Mouse (Mus musculus) frontal cortex, postnatal 25 days (tissue): ENCODE measurements at regions not wholly inside any gene's neighbourhood (a gene's known extent, or its start where the extent isn't known, plus 50 kb on each side); places are given as distances from the start of the nearest gene placed in this dataset.

Experiments used
- DNase-seq, 2 experiments: peaks; one replicate each; pipeline ENCODE4 v3.0.0; 2022; ENCODE audit warnings: low spot score in 2 of 2

DNA sequence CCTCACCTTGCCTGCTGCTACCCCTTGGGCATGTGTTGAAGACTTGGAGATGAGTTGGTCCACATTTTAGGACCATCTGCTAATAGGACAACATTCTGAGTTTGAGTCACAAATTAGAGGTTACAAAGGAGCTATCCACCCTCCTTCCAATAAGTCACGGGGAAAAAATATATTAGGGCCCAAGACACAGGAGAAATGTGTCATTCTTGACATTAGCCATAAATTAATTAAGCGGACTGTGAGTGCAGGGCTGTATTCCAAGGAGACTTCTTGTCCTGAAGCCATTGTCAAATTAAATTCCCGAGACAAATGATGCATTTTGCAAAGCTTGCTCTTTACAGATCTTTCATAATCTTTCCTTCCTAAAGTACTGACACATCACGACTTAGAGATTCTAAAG is 79.2 kb downstream of the 1700020N01Rik start:
- no peak for DNase-seq

DNA sequence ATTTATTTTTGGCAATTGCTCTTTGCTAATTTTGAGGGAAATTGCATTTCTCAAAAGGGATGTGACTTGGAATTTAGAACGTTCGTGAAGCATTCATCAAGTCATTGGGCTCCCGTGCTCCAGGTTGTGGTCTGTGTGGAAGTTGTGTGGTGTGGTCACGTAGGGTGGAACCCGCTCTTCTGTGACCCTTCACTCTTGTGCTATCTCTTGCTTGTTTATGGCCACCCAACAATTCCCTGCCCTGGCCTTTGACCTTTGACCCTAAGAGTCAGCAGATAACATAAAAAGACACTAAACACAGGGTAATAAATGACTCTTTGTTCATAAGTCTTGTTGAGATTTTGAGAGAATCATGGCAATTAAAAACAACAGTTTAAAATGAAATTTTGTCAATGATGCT is 79.7 kb downstream of the 1700020N01Rik start:
- no peak for DNase-seq

DNA sequence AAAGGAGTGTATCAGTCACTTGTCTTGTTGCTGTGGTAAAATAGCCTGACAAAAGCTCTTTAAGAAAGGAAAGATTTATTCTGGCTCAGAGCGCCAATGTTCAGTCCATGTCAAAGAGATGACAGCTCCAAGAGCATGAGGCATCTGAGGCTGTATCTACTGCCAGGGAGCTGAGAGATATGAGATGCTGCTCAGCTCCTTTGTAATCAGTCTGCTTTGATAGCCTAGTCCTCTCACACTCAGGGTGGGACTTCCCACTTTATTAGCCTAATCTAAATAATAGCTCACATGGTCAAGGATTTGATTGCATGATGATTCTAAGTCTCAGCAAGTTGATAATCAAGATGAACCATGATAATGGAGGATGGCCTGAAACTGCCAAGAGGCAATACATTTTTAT is 80.9 kb downstream of the 1700020N01Rik start:
- no peak for DNase-seq

DNA sequence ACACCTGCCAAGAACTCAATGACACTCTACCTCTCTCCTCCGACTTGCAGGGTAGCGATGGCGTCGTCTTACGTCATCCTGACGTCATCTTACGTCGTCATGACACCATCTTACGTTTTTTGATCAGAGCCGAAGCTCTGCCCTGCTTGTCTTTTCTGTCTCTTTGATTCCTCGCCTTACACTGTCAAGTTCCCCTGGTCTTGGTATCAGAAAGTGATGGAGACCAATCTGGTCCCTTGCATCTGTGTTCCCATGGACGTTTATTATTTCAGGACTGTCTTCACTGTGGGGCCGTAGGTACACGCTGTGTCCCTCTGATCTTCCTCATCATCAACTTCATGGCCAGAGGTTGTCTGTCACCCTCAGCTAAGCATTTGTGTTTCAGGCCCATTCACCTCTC is 82.8 kb downstream of the 1700020N01Rik start:
- no peak for DNase-seq

DNA sequence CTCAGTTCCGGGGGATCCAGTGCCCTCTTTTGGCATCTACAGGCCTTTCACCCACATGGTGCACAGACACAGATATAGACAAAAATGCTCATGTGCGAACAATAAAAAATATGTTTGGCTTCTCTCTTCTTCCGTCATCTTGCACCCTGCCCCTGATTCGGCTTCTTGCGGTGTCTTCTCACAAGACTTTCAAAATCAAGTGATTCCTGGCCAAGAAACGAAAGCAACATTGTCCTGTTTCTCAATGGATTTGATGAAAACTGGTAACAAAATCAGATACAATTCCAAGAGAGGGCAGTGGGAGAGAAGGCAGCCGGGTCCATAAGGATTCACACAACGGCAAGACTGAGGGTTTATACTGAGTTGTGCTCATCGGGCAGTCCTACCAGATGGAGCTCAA is 85.0 kb downstream of the 1700020N01Rik start:
- DNase-seq = no peak

DNA sequence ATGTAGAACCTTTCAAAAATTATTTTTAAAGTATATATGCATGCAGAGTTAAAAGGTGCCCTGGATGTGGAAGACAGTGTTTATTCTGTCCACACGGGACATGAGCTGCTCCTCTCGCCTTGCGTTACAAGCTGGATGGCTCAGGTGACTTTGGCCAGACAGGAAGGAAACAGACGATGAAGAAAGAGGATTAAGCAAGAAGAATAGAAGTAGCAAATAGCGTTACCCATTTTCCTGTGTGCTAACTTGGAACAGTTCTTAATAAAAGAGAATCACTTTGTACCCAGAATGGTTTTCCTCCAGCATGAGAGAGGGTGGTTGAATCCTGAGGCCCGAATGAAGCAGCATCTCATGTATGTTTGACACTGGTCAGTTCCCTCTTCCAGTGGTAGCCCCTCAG is 85.4 kb downstream of the 1700020N01Rik start:
- DNase-seq = no peak

DNA sequence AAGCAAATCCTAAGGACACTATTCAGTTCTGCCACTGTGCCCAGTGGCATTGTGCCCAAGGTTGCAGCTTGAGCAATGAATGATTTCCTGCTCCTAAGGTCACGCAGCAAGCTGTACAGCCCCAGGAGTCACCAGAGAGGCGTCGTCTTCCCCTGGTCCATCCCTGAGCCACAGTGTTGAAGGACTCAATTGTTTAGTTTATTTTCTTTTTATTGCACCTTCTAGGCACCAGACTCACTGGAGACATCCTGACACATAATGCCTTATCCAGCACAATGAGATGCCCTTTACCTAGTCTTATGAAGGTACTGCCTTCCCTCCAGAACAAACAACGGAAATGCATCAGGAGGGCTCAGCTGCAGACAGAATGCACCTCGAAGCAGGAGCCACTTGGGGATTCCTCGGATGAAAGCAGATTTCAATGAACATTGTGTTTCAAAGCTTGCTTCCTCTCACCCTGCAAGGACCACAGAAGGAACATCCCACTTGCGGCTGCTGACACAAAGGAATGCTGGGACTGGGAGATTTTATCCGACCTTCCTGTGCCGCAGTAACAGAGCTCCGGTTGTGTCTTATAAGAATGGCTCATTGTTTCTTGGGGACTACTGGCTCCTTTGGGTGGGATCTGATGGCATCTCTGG is 86.0 kb downstream of the 1700020N01Rik start:
- DNase-seq = no peak

DNA sequence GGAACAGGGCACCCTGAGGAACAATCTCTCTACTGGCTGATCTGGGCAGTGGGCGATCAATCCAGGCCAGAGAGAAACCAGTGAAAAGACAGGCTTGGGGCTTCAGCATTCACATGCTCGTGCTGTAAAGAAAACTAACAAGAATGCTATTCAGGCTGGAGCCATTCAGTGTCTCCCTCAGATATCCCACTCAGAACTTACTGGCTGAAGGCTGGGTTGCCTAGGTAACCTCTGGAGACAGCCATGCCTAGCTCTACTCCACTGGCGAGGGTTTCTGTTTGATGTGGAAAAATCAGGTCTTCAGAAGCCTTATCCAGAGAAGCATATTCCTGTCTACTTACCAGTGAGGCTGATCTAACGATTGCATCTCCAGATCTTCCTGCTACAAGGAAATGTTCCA is 87.8 kb downstream of the 1700020N01Rik start:
- DNase-seq = no peak

DNA sequence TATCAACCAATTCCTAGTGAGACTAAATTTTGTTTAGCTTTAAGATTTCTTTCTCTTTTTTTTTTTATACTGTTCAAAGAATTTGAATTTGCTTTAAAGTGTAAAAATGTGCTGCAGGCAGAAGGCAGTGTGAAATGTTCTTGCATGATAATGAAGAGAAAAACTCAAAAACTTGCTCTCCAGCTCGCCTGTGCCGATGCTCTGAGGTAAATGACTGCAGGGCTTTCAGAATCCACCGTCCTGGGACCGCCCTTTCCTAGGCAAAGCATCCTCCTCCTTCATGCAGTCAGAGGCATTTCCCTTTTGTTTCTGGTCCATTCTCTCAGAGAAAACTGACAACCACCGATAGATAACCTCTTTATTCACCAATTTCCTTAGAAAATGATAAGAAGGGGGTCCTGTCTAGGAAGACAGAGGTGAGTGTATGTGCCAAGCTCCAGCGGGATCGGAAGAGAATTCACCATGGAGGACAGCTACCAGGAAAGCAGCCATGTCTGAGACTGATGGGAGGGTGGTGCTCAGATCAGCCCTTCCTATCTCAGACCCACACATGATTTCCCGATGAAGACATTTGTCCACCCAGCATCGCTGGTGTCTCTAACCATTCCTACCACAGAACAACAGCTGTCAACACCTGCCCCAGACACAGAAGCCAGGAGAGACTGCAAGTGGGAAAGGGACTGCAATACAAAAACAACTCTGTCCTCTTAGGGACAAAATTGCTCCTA is 91.5 kb downstream of the 1700020N01Rik start:
- DNase-seq = no peak

DNA sequence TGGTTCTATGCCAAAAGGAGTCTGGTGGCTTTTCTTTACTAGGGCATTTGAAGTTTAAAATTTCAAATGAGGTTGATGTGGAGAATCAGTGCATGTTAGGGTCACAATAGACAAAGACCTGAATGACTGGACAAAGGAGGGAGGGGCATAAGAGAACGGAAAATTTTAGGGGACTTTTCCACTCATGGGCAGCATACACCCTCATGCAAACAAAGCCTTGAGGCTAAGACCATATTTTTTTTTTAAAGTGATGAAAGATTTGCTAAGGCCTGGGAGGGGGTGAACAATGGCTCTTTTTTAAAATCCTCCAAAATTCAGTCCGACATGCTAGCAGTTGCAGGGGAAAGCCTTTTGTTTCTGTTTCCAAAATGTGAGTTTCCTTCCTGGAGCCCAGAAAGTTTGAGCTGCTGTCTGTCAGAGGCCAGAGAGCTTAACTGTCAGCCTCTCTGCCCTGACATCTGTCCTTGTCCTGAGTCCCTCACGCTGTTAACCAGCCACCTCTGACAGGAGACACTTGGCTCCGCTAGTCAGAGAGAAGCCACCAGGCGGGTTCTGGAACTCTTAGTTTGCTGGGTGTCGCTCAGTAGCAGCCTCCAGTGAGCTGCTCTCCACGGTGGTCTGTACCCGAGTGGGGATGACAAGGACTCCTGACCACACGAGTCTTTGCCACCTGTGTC is 92.3 kb downstream of the 1700020N01Rik start:
- DNase-seq = peak in 1 of 2 experiments; percentile 28

DNA sequence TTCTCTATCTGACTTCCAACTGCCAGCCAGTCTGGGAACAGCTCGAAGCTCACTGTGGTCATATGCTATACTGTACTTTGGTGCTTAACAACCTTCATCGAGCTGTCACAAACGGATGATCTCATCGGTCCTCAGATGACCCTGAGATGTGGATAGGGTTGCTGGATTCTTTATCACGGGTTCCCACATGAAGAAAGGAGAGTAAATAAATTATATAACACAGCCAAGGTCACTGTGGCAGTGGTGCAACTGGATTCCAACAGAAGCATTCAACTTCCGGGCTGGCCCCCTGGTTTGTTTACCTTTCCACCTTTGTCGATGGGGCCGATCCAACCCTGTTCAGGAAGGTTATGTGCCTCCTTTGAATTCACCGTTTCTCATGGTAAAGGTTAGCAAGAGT is 93.1 kb downstream of the 1700020N01Rik start:
- no peak for DNase-seq

DNA sequence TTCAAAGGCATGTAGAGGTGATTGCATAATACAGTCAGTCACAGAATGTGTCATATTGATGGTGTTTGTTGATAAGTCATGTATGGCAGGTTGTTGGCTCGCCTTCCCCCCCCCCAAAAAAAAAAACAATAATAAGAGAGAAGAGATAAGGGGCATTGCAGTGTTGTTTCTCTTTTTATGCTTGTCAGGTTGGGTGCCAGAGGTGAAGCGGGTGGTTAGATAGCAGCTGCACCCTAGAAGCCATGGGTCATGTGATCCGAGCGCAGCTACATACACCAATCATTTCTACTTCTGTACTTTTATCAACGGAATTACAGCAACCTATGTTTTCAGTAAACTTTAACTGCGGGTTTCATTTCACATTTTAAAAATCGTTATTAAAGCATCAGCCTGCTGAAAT is 94.5 kb downstream of the 1700020N01Rik start:
- no peak for DNase-seq

DNA sequence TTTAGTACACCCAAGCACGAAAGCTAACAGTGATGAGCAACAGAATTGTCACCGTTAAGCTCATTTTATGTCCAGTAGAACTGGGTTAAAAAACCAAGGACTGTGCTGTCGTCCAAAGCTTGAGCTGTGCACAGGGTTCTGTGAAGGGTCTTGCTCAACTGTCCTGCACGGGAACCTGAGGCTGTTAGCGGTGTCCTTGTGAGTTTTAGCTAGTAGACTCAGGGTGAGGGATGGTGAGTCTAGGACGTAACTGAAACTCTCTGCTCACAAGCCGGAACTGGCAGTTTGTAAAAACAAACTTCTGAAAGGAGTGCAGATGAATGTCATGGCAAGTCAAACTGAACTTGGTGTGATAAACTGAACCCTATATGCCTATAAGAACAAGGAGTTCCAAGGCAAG is 95.6 kb downstream of the 1700020N01Rik start:
- no peak for DNase-seq

DNA sequence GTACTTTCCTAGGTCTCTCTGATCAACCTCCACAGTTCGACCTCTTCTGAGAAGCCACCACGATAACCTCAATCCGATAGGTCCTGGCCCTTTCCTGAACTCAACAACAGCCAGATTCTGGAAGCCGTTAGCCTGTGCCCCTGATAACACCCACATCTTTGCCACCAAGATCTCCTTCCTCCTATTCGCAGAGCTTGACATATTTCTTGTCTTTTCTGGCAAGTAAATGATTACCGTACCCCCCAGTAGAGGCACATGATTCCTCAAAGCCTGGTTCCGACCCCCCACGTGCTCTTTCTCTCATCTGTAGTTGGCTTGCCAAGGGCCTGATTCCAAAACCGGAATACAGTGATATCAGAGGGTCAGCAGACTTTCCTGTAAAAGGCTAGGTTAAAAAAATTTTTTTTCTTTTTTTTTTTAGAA is 96.9 kb downstream of the 1700020N01Rik start:
- DNase-seq = no peak

DNA sequence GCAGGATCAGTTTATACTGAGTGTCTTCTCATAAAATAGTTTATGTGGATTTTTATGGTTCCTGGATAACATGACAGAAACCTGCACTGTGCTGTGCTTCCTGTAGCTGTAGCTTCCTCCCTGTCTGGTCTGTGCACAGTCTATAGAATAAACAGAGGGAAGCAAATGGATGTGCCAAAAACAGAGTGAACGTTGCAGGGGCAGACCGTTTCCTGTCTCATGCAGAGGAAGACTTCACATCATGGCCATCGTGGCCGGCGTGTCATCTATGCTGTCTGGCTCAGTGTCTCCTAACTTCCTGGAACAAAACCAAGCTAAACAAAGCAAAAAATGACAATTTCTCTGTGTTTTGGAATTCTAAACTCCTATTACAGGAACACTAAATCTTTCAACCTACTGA is 102.2 kb downstream of the 1700020N01Rik start:
- no peak for DNase-seq

DNA sequence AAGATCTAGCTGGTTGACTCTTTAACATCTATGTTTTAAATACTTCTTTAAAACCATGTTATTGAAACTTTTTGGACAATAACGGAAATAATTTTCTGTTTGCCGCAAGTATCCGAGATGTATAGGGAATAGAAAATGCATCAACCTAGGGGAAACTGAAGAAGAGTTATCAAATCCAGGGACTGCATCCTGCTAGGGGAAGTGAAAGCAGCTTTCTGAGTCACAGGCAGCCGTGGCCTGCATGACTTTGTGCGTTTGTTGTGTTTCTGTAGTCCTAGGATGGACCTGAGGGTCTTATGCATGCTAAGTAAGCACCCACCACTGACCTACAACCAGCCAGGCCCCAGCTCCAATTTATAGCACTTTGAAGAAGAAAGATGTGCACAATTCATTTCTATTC is 103.7 kb downstream of the 1700020N01Rik start:
- no peak for DNase-seq

DNA sequence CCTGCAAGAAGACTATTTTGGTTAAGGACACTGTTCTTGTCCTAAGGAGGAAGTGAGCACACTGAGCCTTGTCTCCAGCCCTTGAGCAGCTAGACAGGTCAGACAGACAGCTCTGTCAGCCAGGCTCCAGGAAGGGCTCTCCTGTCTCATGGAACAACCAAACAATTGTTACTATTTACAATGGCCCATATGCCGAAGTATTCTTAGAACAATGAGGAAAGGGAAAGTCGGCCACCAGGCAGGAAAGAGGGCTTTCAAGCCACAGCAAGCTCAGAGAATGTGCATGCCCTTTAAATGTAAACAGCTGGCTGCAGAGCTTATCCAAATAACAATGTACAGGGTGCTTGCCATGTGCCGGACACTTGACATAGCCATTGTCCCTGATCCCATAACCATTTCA is 108.6 kb downstream of the 1700020N01Rik start:
- no peak for DNase-seq

DNA sequence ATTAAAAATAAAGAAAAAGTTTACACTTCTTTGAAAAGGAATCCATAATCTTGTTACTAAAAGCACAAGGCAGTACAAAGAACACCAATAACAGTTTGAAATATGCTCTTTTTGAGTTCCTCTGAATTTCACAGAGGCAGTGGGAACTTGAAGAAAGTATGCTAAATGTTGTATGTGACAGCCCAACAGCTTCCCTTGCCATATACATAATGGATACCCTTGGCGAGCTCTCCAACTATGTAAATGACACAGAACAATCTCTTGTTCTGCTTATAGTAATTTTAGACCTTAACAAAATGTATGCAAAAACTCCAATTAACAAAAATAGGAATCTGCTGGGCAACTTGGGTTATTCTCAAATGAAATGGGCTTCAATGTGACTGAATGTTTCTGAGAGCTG is 109.2 kb downstream of the 1700020N01Rik start:
- no peak for DNase-seq

DNA sequence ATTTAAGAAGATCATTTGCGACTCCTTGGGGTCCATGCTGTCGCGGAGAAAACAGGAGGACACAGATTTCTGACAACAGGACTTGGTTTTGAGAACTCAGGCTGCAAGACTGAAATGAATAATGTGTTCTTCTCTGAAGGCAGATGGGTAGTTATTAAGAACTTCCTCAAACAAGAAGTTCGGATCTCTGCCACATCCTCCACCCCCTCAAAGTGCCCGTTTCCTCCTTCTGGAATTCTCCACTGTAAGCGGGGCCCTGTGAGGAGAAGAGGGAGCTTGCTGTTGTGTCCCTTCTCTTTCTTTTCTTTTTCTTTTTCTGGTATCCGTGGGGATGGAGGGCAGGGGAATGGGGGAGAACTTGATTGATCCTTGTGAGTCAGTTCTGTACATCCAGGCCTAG is 118.9 kb downstream of the 1700020N01Rik start:
- DNase-seq = no peak

DNA sequence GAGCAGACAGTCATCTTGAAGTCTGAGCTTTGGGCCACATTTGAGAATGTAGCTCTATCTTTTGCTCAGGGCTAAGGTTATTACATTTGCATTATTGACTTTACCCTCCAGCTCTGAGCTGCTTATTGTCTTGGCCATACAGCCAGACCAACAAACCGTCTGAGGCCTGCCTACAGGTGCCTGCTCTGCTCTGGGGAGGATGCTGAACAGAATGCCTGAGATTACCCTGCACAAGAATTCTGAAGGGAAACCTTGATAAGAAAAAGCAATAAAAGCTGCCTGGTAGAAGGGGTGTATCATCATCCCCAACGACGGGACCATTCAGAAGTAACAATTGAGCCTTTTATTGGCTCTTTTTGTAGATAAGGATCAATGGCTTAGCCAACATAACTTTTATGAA is 119.9 kb downstream of the 1700020N01Rik start:
- no peak for DNase-seq

DNA sequence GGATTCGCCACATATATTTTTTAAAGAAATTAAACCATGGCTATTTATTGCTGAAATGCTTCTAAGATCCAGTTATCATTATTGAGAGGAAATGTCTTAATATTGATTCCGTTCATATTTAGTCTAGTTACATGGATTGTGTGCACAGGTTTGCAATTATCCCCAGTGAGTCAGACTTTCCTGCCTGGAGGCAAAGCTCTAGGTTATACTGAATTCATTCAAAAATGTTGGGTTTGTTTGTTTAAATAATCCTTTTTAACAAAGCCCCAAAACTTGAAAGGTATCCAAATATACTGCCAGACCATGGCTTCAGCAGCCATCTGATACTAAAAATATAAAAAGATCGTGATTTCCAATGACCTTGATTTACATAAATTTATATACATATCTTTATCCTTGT is 122.5 kb downstream of the 1700020N01Rik start:
- DNase-seq = no peak

DNA sequence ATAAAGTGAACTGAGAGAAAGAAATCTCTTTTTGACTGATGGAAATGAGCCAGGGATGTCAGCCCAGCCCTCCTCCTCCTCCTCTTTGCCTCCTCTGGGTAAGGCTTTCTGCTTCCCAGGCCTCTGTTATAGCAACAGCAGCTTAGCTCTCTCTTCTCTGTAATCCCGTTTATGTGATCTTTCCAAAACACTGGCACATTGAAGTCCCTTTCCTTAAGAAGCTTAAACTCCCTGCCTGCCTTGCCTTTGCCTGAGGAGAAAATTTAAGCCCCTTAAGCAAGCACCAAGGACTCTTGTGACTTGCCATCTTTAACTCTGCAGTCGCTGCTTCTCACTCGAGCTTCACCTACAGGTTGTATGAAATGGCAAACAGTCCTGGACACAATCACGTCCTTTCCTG is 125.2 kb downstream of the 1700020N01Rik start:
- no peak for DNase-seq

DNA sequence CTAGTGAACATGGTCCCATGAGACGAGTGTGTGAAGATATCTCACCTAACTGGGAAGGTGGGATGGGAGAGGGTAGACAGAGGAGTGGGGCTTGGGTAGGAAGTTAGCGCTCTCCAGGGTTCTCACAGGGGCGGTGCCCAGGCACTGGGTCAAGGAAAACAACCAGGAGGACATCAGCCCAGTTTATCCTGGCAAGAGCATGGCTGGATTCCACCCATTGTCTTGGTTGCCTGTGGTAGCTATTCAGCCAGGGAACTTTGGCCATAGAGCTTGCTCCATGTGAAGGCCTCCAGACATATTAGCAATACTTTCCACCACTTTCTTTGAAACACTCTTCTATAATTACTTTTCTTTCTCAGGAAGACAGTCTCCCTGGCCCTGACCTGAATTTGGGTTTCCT is 131.4 kb downstream of the 1700020N01Rik start:
- DNase-seq = no peak
